Mouse (Mus musculus) embryo, embryonic 11 days (tissue): ENCODE measurements around the gene Mocs1.
"Not testable (repeated sequence)": the region's sequence is repeated elsewhere in the genome, so short reads cannot be mapped to it uniquely, and the experiment has no call there.

Experiments used
- DNase-seq: peaks from one replicate; pipeline ENCODE4 v3.0.0-alpha.2; 2015

The Mocs1 gene

DNA sequence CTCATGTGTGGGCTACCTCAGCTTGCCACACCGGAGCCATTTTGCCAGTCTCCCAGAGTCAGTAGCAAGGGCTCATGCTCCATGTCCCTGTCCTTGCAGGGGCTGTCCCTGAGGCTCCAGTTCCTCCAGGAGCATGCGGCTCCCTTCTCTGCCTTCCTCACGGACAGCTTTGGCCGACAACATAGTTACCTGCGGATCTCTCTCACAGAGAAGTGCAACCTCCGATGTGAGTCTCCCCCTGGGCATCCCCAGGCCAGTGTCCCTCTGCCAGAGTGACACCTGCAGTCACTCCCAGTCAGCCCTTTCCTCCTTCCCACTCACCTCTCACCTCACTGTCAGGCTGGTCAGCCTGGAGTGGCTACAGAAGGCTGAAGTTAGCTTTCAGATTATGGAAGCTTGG, 4.9 kb downstream of the Mocs1 start:
- no peak for DNase-seq

DNA sequence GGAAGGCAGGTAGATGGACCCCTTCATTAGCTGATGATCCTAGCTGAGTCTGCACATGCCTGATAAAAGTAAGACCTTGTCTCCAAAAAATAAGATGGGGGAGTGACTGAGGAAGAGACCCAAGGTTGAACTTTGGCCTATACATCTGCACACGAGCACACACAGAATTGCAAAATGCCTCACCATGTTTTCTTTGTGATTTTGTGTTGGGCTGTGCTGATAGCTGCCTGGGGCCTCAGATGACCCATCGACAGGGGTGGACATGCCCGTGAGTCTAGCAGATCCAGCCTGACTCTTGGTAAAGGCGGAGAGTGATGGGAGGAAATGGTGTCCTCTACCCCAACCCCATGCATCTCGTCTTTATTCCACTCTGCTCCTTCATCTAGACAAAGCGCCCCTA, 6.1 kb downstream of the Mocs1 start:
- DNase-seq: no peak

- DNase-seq: no peak
Observed at GRCm38 (mm10) chr17:49435081-49435480, 6.9 kb downstream of the Mocs1 start.

- DNase-seq: no peak
Observed at GRCm38 (mm10) chr17:49436631-49437030, 8.5 kb downstream of the Mocs1 start.

GRCm38 (mm10) chr17:49437306-49437705, 9.1 kb downstream of the Mocs1 start:
- not testable (repeated sequence) for DNase-seq

DNA sequence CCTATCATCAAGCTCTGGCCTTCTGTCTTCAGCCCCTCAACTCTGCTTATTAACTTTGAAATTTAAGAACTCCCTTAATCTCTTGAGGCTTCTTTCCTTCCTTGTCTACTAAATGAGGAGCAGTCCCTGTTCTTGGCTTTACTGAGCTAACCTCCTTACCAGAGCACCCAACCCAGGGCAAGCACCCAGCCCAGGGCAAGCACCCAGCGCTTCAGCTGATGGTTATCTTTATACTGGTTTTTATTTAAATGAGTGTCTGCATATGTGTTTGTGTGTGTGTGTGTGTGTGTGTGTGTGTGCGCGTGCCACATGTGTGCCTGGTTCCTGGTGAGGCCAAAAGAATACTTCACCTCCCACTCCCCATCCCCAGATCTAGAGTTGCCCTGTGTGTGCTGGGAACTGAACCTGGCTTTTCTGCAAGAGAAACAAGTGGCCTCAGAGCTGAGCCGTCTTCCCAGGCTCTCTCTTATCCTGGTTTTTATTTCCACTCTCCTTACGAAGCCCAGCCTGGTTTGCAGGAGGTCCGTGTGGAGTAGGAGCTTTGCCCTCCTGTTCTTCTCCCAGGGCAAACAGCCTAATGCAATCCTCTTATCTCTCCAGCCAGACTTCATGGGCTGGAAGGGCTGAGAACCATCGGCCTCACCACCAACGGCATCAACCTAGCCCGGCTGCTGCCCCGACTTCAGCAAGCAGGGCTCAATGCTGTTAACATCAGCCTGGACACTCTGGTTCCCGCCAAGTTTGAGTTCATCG, 10.8 kb downstream of the Mocs1 start:
- no peak for DNase-seq

GRCm38 (mm10) chr17:49439706-49440105, 11.5 kb downstream of the Mocs1 start:
- no peak for DNase-seq

DNA sequence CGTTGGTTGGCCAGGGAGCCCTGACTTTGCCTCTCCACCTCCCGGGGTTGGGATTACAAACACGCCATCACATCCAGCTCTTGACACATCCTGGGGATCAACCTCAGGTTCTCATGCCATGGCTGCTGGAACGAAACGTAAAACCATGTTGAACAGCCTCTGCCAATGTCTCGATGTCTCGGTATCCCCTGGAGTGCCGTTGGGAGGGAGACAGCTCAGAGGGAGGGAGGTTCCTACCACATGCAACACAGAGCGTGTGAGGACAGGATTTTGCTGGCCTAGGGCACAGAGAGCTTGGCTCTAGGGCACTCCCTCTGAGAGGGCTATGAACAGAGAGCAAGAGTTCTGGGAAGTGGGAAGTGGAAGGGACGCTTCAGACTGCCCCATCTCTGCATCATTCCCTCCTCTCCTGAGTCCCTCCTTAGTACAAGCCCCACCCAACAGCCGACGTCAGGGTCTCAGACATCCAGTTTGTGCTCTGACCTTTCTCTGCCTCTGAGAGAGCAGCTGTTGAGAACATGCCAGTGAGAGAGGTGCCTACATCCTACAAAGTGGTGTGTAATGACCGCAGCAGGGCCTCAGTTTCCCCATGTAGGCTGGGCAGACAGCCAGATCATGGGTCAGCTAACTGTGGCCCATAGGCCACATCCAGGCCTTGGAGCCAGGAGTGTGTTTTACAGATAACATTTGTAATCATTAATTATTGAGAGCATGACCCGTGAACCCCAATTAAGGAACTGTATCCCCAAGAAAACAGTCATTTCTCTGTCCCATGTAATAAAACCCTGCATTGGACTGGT, 12.4 kb downstream of the Mocs1 start:
- no peak for DNase-seq

DNA sequence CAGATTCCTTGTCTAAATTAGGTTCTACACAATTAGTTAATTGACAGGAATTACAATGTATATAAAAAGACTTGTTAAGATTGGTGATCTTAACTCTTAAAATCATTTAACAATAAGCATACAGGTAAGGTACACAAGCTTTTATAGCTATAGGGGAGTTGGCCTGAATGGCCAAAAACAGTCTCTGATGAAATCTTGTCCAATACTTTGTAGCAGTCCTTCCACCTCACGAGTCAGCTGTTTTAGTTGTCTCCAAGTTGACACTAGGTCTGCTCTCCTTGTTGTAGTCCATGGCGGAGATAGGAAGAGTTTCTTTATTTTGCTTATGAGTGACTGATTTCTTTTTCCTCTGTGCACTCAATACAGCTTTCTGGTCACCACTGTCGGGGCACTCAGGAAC, 14.7 kb downstream of the Mocs1 start:
- DNase-seq: not testable (repeated sequence)

DNA sequence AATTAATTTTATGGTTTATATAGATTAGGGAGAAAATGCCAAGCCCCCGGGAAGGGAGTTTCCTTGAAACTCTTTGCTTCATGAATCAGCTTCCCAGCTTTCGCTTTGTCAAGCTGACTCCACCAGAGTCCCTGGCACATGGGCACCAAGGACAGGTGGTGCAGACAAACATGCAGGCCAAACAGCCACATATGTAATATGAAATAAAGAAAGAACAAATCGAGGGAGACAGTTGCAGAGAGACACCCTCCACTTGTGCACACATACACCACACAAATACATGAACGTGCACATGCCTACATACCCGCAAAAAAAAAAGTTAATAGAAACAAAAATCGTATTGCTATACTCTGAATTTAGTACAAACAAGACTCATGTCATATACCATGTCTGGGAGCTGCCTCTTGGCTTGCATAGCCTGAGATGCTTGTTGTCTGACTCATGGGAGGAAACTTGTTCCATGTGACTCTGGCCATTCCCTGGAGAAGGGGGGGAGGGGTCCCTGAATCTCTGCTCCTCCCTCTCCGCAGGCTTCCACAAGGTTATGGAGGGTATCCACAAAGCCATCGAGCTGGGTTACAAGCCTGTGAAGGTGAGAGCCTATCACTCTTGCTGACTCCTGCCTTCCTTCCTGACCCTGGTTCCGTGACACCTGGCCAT, 20.5 kb downstream of the Mocs1 start:
- peak; percentile 16 for DNase-seq

- DNase-seq: no peak
Observed at GRCm38 (mm10) chr17:49449230-49449608, 21.1 kb downstream of the Mocs1 start.

- DNase-seq: no peak
Observed at GRCm38 (mm10) chr17:49450922-49451321, 22.8 kb downstream of the Mocs1 start.

DNA sequence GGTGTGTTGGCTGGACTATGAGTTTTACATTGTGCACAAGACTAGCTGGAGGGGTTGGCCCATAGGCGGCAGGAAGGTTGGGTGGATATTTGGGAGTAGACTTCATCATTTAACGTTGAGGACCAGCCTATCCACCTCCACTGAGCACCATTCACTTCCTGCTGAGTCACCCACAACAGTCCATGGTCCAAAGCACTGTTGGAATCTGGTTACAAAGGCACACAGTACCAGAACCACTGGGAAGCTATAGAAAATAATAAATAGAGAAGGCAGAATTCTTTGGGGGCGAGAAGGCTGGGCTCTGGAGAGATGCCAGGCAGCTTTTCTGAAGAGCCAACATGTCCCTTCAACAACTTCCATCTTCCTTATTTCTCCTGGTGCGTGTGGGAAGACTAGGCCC, 28.2 kb downstream of the Mocs1 start:
- DNase-seq: no peak

DNA sequence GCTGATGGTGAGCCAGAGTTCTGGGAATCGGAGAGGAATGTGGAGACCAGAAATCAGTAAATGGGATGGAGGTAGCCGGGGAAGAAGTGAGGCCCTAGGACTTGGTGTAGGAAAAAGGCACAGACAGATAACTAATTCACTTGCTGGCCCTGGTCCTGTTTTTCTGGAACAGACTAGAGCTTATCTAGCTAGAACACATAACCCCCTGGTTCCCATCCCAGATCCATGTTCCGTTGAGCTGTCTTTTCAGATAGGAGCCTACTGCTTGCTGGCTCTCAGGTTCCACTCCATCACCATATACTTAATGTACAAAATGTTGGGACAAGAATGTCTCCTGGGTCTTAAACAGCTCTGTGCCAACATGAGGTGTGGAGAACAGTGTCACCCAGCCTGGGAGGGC, 29.7 kb downstream of the Mocs1 start:
- no peak for DNase-seq

DNA sequence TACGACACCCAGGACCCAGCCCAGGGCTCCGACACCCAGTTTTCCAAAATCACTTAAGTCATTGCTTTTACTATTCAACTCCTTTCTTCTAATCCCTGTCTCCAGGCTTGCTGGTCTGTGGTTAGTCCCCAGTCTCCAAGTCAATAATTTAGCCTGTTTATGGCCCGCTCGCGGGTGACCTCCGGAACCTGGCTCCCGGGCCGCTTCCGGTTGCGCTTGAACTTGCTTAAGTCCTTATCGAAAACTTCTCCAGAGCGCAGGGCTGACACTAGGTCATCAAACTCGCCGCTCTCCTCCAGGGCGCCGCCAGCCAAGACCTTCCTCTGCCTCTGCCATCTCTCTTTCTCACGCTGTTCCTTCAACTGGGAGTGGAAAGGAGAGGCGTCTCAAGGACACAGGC, 30.2 kb downstream of the Mocs1 start:
- no peak for DNase-seq

- no peak for DNase-seq
Observed at GRCm38 (mm10) chr17:49464884-49465283, 36.7 kb downstream of the Mocs1 start.

- DNase-seq: peak; percentile 78
Observed at GRCm38 (mm10) chr17:49468223-49468622, 40.1 kb downstream of the Mocs1 start.

GRCm38 (mm10) chr17:49472626-49473025, 44.5 kb downstream of the Mocs1 start:
- DNase-seq: peak; percentile 43

DNA sequence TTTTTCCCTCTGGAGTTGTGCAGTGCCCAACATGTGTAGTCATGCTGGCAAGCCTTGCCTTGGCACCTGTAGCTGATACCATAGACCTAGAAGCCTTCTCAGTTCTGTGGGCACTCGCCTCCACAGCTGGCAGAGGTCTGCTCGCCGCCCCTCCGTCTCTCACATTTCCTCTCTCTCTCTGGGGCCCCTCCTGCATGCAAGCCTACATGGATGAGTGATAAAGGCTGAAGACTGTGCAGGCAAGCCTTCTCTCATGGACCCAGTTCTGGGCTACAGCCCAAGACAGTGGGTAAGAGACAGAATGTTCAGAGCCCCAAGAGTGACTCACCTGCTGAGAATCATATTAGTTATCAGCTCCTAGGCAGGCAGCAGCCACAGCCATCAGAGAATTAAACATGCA, 45.9 kb downstream of the Mocs1 start:
- no peak for DNase-seq

- no peak for DNase-seq
Observed at GRCm38 (mm10) chr17:49475174-49475573, 47.0 kb downstream of the Mocs1 start.

- DNase-seq: no peak
Observed at GRCm38 (mm10) chr17:49477370-49477769, 49.2 kb downstream of the Mocs1 start.

DNA sequence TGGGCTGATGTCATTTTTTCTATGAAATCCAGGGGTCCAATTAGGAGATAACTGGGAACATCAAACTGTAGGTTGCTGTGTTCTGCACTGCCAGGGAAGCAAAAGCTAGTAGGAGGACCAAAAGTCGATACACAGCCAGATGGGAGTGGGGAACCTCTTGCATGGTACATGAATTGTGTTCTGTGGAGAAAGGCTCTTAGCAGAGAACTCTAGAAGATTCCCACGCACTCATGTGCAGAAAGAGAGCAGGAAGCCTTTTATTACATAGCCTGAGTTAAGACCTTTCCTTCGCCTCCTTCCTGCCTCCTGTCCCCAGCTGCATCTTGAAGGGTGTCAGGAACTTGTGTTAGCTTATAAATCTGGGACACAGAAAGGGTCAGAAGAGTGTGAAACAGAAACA, 53.7 kb downstream of the Mocs1 start:
- DNase-seq: no peak

DNA sequence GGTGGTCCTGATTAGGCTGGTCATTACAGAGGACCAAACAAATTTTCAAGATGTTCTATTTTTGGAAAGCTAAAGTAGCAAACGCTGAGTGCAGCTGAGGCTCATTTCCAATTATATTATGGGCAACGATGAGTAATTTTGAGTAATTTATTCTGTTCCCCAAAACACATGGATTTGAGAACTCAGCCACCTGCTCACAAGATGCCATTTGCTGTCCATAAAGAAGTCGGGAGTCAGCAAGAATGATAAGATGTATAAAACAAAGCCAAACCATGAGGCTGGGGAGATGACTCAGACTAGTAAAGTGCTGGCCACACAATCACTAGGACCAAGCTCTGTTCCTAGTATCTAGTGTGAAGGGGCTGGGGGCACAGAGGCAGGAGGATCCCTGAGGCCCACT, 56.3 kb downstream of the Mocs1 start:
- no peak for DNase-seq

- DNase-seq: no peak
Observed at GRCm38 (mm10) chr17:49489098-49489497, 60.9 kb downstream of the Mocs1 start.
